Comparison of ENCODE assay signal across 9 mouse cellular contexts in the genomic region with DNA sequence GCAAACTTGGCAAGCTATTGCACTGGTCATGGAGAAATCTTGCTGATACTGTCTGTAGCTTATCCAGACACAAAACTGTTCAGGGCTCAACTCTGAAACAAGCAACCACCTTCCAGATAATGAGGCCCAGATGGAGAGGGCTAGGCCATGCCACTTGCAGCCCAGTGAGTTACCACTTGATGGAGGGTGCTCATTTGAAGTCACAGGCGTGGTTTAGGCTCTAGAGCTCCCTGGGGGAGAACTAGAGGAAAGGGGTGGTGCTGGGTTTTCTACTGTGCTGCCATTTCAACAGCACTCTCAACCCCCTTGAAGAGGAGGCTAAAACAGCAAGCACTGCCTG. TPM values are rescaled to one million over a fixed set of nuclear protein-coding genes. Genes with fewer than 3 reads are reported as not detected.
DNase-seq lines count a peak whose midpoint lies in the region; ATAC-seq and TF ChIP-seq lines count a peak whose summit lies in the region.
"Had no signal": no experiment of that assay in that cellular context is flagged by ENCODE, and none has a peak within 500 bp of the region (broad histone marks: within the 10 kb centered on the region; RNA-seq: fewer than 3 reads in every experiment).

No protein-coding gene starts in this region.

- H3K27me3 ChIP-seq in kidney, postnatal 0 days (ENCODE audit: insufficient read depth, low read length): no peaks in the 10 kb centered on the region
- H3K27me3 ChIP-seq in cerebellum, adult 2 months (ENCODE audit: control insufficient read depth, insufficient read depth, low read length): no peaks in the 10 kb centered on the region

- H3K4me2 ChIP-seq in kidney, postnatal 0 days (ENCODE audit: low read length): no peak overlapping the region

- peaks cover 78% of the 10 kb centered on the region for H3K4me1 ChIP-seq in kidney, postnatal 0 days (replicated peaks; ENCODE audit: insufficient read depth, low read length)
- peaks cover 20% of the 10 kb centered on the region for H3K4me1 ChIP-seq in cerebellum, adult 2 months (ENCODE audit: control insufficient read depth, insufficient read depth, low read length)

- TF ChIP-seq CTCF in kidney, postnatal 0 days (IDR thresholded peaks at IDR 0.05; ENCODE audit: low read depth): no peak
- TF ChIP-seq CTCF in cerebellum, adult 2 months (IDR thresholded peaks at IDR 0.05; ENCODE audit: borderline replicate concordance, insufficient read depth, low read depth, low read length): no peak

- DNase-seq in kidney, postnatal 0 days (ENCODE audit: low spot score): no peak
- no peak for DNase-seq in kidney, adult 8-10 months
- peak; percentile 46 for DNase-seq in forelimb bud, embryonic 11.5 days (ENCODE audit: low read depth, low spot score)
- no peak for DNase-seq in cerebellum, adult 2 months
- DNase-seq in cerebellum, adult 11-12 months: no peak

- no peak overlapping the region for H3K4me3 ChIP-seq in kidney, postnatal 0 days (replicated peaks; ENCODE audit: low read depth, low read length)
- H3K4me3 ChIP-seq in cerebellum, adult 2 months (replicated peaks; ENCODE audit: insufficient read depth, low read depth, low read length): no peak overlapping the region
- H3K4me3 ChIP-seq: erythroblast, embryonic 14.5 days had no signal

- H3K36me3 ChIP-seq in kidney, postnatal 0 days (ENCODE audit: insufficient read depth, low read length): no peaks in the 10 kb centered on the region

- no peak for ATAC-seq in kidney, postnatal 0 days (replicated peaks; ENCODE audit: low FRiP score, low read depth)
- peak; percentile 30; the same call in 1 of the 2 replicates for ATAC-seq in common myeloid progenitor, adult 5-6 weeks (replicated peaks; ENCODE audit: low read depth, poor library complexity, severe bottlenecking)
- peak; percentile 70 for ATAC-seq in megakaryocyte-erythroid progenitor cell, adult 5-6 weeks (replicated peaks; ENCODE audit: low FRiP score, low TSS enrichment, poor library complexity, severe bottlenecking)
- ATAC-seq: activated CD4-positive, CD25-positive, alpha-beta regulatory T cell, adult 4 months had no signal

- no peaks in the 10 kb centered on the region for H3K9me3 ChIP-seq in kidney, postnatal 0 days (replicated peaks; ENCODE audit: low read length)

- no peak for TF ChIP-seq POLR2A in cerebellum, adult 2 months (IDR thresholded peaks at IDR 0.05; ENCODE audit: borderline replicate concordance, insufficient read depth, low read length)

- H3K9ac ChIP-seq in kidney, postnatal 0 days (ENCODE audit: low read depth, low read length): no peak overlapping the region

- peak overlapping the region; percentile 92 for H3K27ac ChIP-seq in kidney, postnatal 0 days
- no peak overlapping the region for H3K27ac ChIP-seq in cerebellum, adult 2 months (ENCODE audit: insufficient read depth, low read length)

- 14% methylated on average over 1 of the region's 1 CpGs for WGBS in kidney, postnatal 0 days
- 50% methylated on average over 1 of the region's 1 CpGs for WGBS in cerebellum, adult 2 months

RNA-seq across cellular contexts. Expression of a gene that starts 15.9 kb away (rescaled TPM):
- 255 and 280 TPM in 2 replicates for polyA plus RNA-seq in kidney, postnatal 0 days (2015; fragmentation: Nextera tagmentation; extraction: Ambion mirVana)
- 42.6 and 76.9 TPM in 2 replicates for total RNA-seq in common myeloid progenitor, adult 5-6 weeks (2017)
- 93.1 and 106 TPM in 2 replicates for total RNA-seq in megakaryocyte-erythroid progenitor cell, adult 5-6 weeks (2014; fragmentation: Nextera tagmentation)
- 41.1 and 51.7 TPM in 2 replicates for total RNA-seq in megakaryocyte-erythroid progenitor cell, adult 5-6 weeks (2017)
- 129 and 135 TPM in 2 replicates for polyA plus RNA-seq in cerebellum, adult 2 months (2012; rRNA removed)

RNA-seq across cellular contexts. Expression of a gene that starts 35.4 kb away (rescaled TPM):
- 467 and 479 TPM in 2 replicates for polyA plus RNA-seq in kidney, postnatal 0 days (2015; fragmentation: Nextera tagmentation; extraction: Ambion mirVana)
- 417 and 491 TPM in 2 replicates for total RNA-seq in common myeloid progenitor, adult 5-6 weeks (2017)
- total RNA-seq in megakaryocyte-erythroid progenitor cell, adult 5-6 weeks (2014; fragmentation: Nextera tagmentation): 499 and 586 TPM in 2 replicates
- total RNA-seq in megakaryocyte-erythroid progenitor cell, adult 5-6 weeks (2017): 360 and 454 TPM in 2 replicates
- polyA plus RNA-seq in cerebellum, adult 2 months (2012; rRNA removed): 322 and 331 TPM in 2 replicates

RNA-seq across cellular contexts. Expression of a gene that starts 35.6 kb away (rescaled TPM):
- polyA plus RNA-seq in kidney, postnatal 0 days (2015; fragmentation: Nextera tagmentation; extraction: Ambion mirVana): 7.6 and 9.5 TPM in 2 replicates
- 65.8 and 72.9 TPM in 2 replicates for total RNA-seq in common myeloid progenitor, adult 5-6 weeks (2017)
- 64.1 and 76.8 TPM in 2 replicates for total RNA-seq in megakaryocyte-erythroid progenitor cell, adult 5-6 weeks (2014; fragmentation: Nextera tagmentation)
- total RNA-seq in megakaryocyte-erythroid progenitor cell, adult 5-6 weeks (2017): 42.6 and 47.9 TPM in 2 replicates
- 1.2 and 1.3 TPM in 2 replicates for polyA plus RNA-seq in cerebellum, adult 2 months (2012; rRNA removed)
